9 mouse cellular contexts compared by ENCODE assay signal in the genomic region with DNA sequence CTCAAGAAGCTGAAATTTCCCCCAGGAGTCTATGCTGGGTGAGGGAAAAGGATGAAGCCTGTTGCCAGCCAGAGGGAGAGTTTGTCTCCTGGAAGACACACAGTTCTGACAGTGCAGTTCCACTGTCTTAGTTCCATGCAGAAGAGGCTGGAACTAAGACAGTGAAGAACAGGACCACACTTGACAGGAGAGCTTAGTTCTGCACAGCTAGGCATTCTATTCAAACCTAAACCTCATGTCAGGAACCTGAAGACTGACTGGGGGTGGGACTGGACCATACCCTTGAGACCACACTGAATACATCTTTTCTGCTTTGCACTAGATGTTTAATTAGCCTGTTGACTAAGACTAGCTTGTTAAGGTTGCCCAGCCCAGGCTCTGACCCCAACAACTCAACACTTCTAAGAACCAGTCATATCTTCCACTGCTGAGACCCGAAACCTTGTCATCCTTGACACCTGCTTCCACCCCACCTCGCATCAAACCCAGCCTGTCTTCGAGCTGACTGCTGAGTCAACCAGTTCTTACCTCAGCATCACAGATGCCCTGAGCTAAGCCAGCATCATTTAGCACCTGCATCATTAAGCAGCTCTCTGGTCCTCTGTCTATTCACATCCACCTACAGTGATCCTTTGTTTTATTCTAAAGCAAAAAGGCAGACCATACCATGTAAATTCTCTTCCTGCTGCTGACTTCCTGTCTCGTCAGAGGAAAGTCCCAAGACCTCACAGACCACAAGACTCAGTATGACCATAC. TPM values are rescaled to one million over a fixed set of nuclear protein-coding genes. Genes with fewer than 3 reads are reported as not detected.
DNase-seq lines count a peak whose midpoint lies in the region; ATAC-seq and TF ChIP-seq lines count a peak whose summit lies in the region.
"Had no signal": no experiment of that assay in that cellular context is flagged by ENCODE, and none has a peak within 500 bp of the region (broad histone marks: within the 10 kb centered on the region; RNA-seq: fewer than 3 reads in every experiment).

A gene (minus strand): TSS at position 644 of the 756 bp plus-strand sequence.

- H3K4me3 ChIP-seq in kidney, embryonic 15.5 days (replicated peaks) = no peak within 1 kb of the TSS
- H3K4me3 ChIP-seq in C2C12 (ENCODE audit: insufficient read depth, poor library complexity, severe bottlenecking) = no peak within 1 kb of the TSS

- no peak within 1 kb of the TSS for H3K9ac ChIP-seq in kidney, embryonic 15.5 days

- H3K4me1 ChIP-seq in kidney, embryonic 15.5 days = peaks cover 17% of the 10 kb centered on the region

- H3K79me2 ChIP-seq in C2C12 (ENCODE audit: control insufficient read depth, insufficient read depth) = no peaks in the 10 kb centered on the region

- no peak within 1 kb of the TSS for H3K27ac ChIP-seq in kidney, embryonic 15.5 days

- no peaks in the 10 kb centered on the region for H3K36me3 ChIP-seq in kidney, embryonic 15.5 days
- no peaks in the 10 kb centered on the region for H3K36me3 ChIP-seq in C2C12 (ENCODE audit: control insufficient read depth, insufficient read depth)

- H3K4me2 ChIP-seq in kidney, embryonic 15.5 days = no peak within 1 kb of the TSS

- 58% methylated on average over 4 of the region's 4 CpGs for WGBS in kidney, embryonic 15.5 days

- ATAC-seq in kidney, embryonic 15.5 days (replicated peaks; ENCODE audit: low FRiP score) = no peak
- no peak for ATAC-seq in frontal cortex, adult (ENCODE audit: low TSS enrichment)
- ATAC-seq: Patski had no signal

- no peaks in the 10 kb centered on the region for H3K79me3 ChIP-seq in C2C12 (ENCODE audit: low read depth)

- no peaks in the 10 kb centered on the region for H3K9me3 ChIP-seq in kidney, embryonic 15.5 days (replicated peaks)

- H3K27me3 ChIP-seq in kidney, embryonic 15.5 days = 0 out of 2 replicates have a peak, but pooled peaks cover 2% of the 10 kb centered on the region
- peaks cover 6% of the 10 kb centered on the region for H3K27me3 ChIP-seq in C2C12 (ENCODE audit: control insufficient read depth, insufficient read depth, insufficient read length)
- H3K27me3 ChIP-seq: Patski had no signal

- H3ac ChIP-seq in C2C12 (ENCODE audit: control insufficient read depth, insufficient read length, low read depth) = no peak within 1 kb of the TSS

- no peak for TF ChIP-seq CTCF in C2C12 (IDR thresholded peaks at IDR 0.05; ENCODE audit: control insufficient read depth, insufficient read depth, insufficient read length)

- DNase-seq in kidney, postnatal 25 days = no peak
- DNase-seq in gastrocnemius, adult 18-20 months (ENCODE audit: low spot score) = no peak
- DNase-seq in layer of hippocampus, postnatal 10 days (ENCODE audit: low spot score in 2 of 2) = no peak
- no peak for DNase-seq in adipocyte (ENCODE audit: low spot score)
- no peak for DNase-seq in lung, postnatal 14 days

TF ChIP-seq in C2C12, 6 proteins besides CTCF, POLR2A, EP300 and RAD21:
- TF ChIP-seq MAX (IDR thresholded peaks at IDR 0.05) (no peak), MYOD1 (IDR thresholded peaks at IDR 0.05; ENCODE audit: control insufficient read depth, insufficient read length, low read depth) (peak; percentile 18)

RNA-seq across cellular contexts. Expression of the gene that starts here (rescaled TPM):
- polyA plus RNA-seq in kidney, embryonic 15.5 days (2015; fragmentation: Nextera tagmentation; extraction: Ambion mirVana) = 18.4 and 18.6 TPM in 2 replicates
- polyA plus RNA-seq in C2C12 (2012; fragmentation: generic; extraction: Trizol) = 0.21 TPM
- 1,000 to 10,000 TPM; 1,142 to 1,473 TPM for total RNA-seq in gastrocnemius, adult 18-20 months (2021)
- total RNA-seq in layer of hippocampus, postnatal 10 days (2021) = 10 to 100 TPM; 20.2 to 20.5 TPM

Comparison
In these comparisons a context has a peak if more than half of its experiments do, and no peak if none do; other contexts are left out.
1. RNA of the gene that starts here (total RNA-seq): 1,142 to 1,473 TPM in gastrocnemius, adult 18-20 months; 20.2 to 20.5 TPM in layer of hippocampus, postnatal 10 days; every median in the first group is over 10 times any median in the second.
2. RNA of the gene that starts here (polyA plus RNA-seq): 18.4 to 18.6 TPM in kidney, embryonic 15.5 days; 0.21 TPM in C2C12 (single experiment); every median in the first group is over 10 times any median in the second.